Mouse (Mus musculus) lung, adult 2 months (tissue): ENCODE measurements around the gene Ndufb10.

Experiments
- CTCF ChIP-seq: fragments of 200-500 bp; IDR thresholded peaks from 2 replicates; pipeline ENCODE4 v1.5.1; 2011; ENCODE audit warnings: mild to moderate bottlenecking, low read length, control low read depth; ENCODE audit not compliant: insufficient read depth
- POLR2A ChIP-seq: fragments of 200-500 bp; IDR thresholded peaks from 2 replicates; pipeline ENCODE4 v1.6.1; 2011; ENCODE audit warnings: low read depth, mild to moderate bottlenecking, control low read depth, low read length, borderline replicate concordance; ENCODE audit errors: extremely low read depth

DNA sequence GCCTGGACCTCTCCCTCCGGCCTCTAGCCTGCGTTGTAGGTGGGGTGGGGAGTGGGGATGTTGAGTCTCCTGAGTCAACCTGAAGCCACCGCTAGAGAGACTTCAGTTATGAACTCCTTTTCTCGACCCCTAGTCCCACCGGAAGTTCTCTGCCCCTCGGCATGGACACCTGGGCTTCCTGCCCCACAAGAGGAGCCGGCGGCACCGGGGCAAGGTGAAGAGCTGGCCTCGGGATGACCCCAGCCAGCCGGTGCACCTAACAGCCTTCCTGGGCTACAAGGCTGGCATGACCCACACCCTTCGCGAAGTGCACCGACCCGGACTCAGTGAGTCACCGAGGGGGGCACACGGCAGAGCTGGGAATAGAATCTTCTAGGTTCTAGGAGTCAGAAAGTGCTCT lies 3.9 kb upstream of the Ndufb10 start:
- TF ChIP-seq POLR2A = no peak
- no peak for TF ChIP-seq CTCF
